ENCODE assay signal across 32 mouse cellular contexts in the genomic region with DNA sequence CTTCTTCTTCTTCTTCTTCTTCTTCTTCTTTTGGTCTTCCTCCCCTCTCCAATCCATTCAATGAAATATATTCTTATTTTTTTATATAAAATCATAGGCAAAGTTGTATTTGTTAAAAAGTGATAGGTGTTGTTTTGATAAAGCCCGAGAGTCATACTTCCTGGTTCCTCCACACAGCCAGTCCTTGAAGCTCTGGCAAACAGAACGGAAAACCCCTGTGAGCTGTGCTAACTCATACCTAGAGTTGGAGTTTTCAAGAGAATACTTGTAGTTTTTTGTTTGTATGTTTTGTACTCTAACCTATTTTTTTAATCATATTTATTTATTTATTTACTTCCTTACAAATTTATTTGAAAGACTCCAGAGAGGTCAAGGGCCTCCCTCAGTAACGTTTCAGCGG. TPM values are rescaled to one million over a fixed set of nuclear protein-coding genes. Genes with fewer than 3 reads are reported as not detected.
"Had no signal": no experiment of that assay in that cellular context is flagged by ENCODE, and none has a peak within 500 bp of the region (broad histone marks: within the 10 kb centered on the region; RNA-seq: fewer than 3 reads in every experiment).

No protein-coding gene starts in this region.

- H3K27ac ChIP-seq: embryonic facial prominence, embryonic 10.5 days; embryonic facial prominence, embryonic 12.5 days; embryonic facial prominence, embryonic 13.5 days; embryonic facial prominence, embryonic 15.5 days; forebrain, embryonic 10.5 days; forebrain, embryonic 12.5 days; forebrain, embryonic 13.5 days; forebrain, embryonic 15.5 days; gastrocnemius, adult 2 months; heart, adult 2 months had no signal

- DNase-seq: cerebellum, adult 9-10 months; cerebellum, adult 9-11 months; cerebellum, postnatal 10 days; cerebellum, postnatal 14 days; cerebellum, postnatal 25 days; cerebellum, postnatal 36 days; embryo, embryonic 11 days; forebrain, postnatal 0 days; gastrocnemius, adult 2 months; gastrocnemius, postnatal 10 days; gastrocnemius, postnatal 14 days; gastrocnemius, postnatal 25 days; gastrocnemius, postnatal 36 days; heart, adult 11 months; heart, adult 18-20 months; heart, adult 2 months had no signal

- H3K36me3 ChIP-seq: embryonic facial prominence, embryonic 10.5 days; embryonic facial prominence, embryonic 12.5 days; embryonic facial prominence, embryonic 13.5 days; embryonic facial prominence, embryonic 15.5 days; forebrain, embryonic 10.5 days; forebrain, embryonic 12.5 days; forebrain, embryonic 15.5 days had no signal

- H3K4me3 ChIP-seq: embryonic facial prominence, embryonic 10.5 days; embryonic facial prominence, embryonic 12.5 days; embryonic facial prominence, embryonic 13.5 days; embryonic facial prominence, embryonic 15.5 days; erythroblast, embryonic 14.5 days; forebrain, embryonic 10.5 days; forebrain, embryonic 12.5 days; forebrain, embryonic 13.5 days; forebrain, embryonic 15.5 days; gastrocnemius, adult 2 months; heart, adult 2 months had no signal

- H3K9me3 ChIP-seq: embryonic facial prominence, embryonic 10.5 days; embryonic facial prominence, embryonic 12.5 days; embryonic facial prominence, embryonic 13.5 days; embryonic facial prominence, embryonic 15.5 days; forebrain, embryonic 10.5 days; forebrain, embryonic 12.5 days; forebrain, embryonic 13.5 days; forebrain, embryonic 15.5 days had no signal

- H3K4me2 ChIP-seq: embryonic facial prominence, embryonic 12.5 days; embryonic facial prominence, embryonic 13.5 days; embryonic facial prominence, embryonic 15.5 days; forebrain, embryonic 12.5 days; forebrain, embryonic 13.5 days; forebrain, embryonic 15.5 days had no signal

- H3K27me3 ChIP-seq: embryonic facial prominence, embryonic 12.5 days; embryonic facial prominence, embryonic 13.5 days; embryonic facial prominence, embryonic 15.5 days; forebrain, embryonic 12.5 days; forebrain, embryonic 13.5 days; forebrain, embryonic 15.5 days had no signal

- H3K9ac ChIP-seq: embryonic facial prominence, embryonic 12.5 days; embryonic facial prominence, embryonic 13.5 days; embryonic facial prominence, embryonic 15.5 days; forebrain, embryonic 12.5 days; forebrain, embryonic 13.5 days; forebrain, embryonic 15.5 days; forebrain, postnatal 0 days had no signal

- H3K4me1 ChIP-seq: embryonic facial prominence, embryonic 10.5 days; embryonic facial prominence, embryonic 12.5 days; embryonic facial prominence, embryonic 15.5 days; forebrain, embryonic 10.5 days; forebrain, embryonic 12.5 days had no signal

RNA-seq across cellular contexts. Expression of gene Qrfpr, which starts 9.4 kb away (rescaled TPM):
- total RNA-seq: common myeloid progenitor, adult 5-6 weeks; gastrocnemius, adult 18-20 months; gastrocnemius, adult 2 months; gastrocnemius, adult 8-10 months; gastrocnemius, postnatal 10 days; gastrocnemius, postnatal 14 days; gastrocnemius, postnatal 25 days; gastrocnemius, postnatal 36 days; gastrocnemius, postnatal 4 days; granulocyte monocyte progenitor cell, adult 5-6 weeks; heart, adult 18-20 months; heart, adult 2 months; heart, adult 8-10 months had no signal
- polyA plus RNA-seq: embryonic facial prominence, embryonic 10.5 days; embryonic facial prominence, embryonic 11.5 days; erythroblast, embryonic 14.5 days; heart, adult 2 months had no signal
